Mouse (Mus musculus): ENCODE measurements at regions not wholly inside any gene's neighbourhood (a gene's known extent, or its start where the extent isn't known, plus 50 kb on each side); places are given as distances from the start of the nearest gene placed in this dataset.

GRCm38 (mm10) chr16:9485291-9485690, 510.1 kb downstream of the Grin2a start:
- H3K4me1 ChIP-seq (ENCODE audit: control insufficient read depth, insufficient read depth, low read length), result no peaks in the 10 kb centered on the region
- no peak for TF ChIP-seq POLR2A (IDR thresholded peaks at IDR 0.05; ENCODE audit: borderline replicate concordance, extremely low read depth, insufficient read depth, insufficient read length)
- no peak overlapping the region for H3K4me3 ChIP-seq (replicated peaks; ENCODE audit: low read length)
- no peaks in the 10 kb centered on the region for H3K27me3 ChIP-seq (ENCODE audit: control insufficient read depth, insufficient read depth, low read length)
- DNase-seq (ENCODE audit: low spot score) (no peak), ATAC-seq (ENCODE audit: low FRiP score, low read depth) (no peak)
- no peak overlapping the region for H3K9ac ChIP-seq (ENCODE audit: low read depth, low read length, severe bottlenecking)
- H3K27ac ChIP-seq (replicated peaks; ENCODE audit: low read depth, low read length), result no peak overlapping the region
- H3K9me3 ChIP-seq (ENCODE audit: control insufficient read depth, low read length), result no peaks in the 10 kb centered on the region
- no peak overlapping the region for H3K4me2 ChIP-seq (replicated peaks; ENCODE audit: low read depth, low read length, severe bottlenecking)
- 48% methylated on average over 1 of the region's 1 CpGs for WGBS
- H3K36me3 ChIP-seq (ENCODE audit: control insufficient read depth, insufficient read depth, low read length), result no peaks in the 10 kb centered on the region

GRCm38 (mm10) chr16:9498301-9498700, 497.1 kb downstream of the Grin2a start:
- H3K4me2 ChIP-seq (replicated peaks; ENCODE audit: low read depth, low read length, severe bottlenecking), result no peak overlapping the region
- no peak for TF ChIP-seq POLR2A (IDR thresholded peaks at IDR 0.05; ENCODE audit: borderline replicate concordance, extremely low read depth, insufficient read depth, insufficient read length)
- H3K9me3 ChIP-seq (ENCODE audit: control insufficient read depth, low read length), result no peaks in the 10 kb centered on the region
- DNase-seq (ENCODE audit: low spot score) (no peak), ATAC-seq (ENCODE audit: low FRiP score, low read depth) (no peak)
- no peaks in the 10 kb centered on the region for H3K4me1 ChIP-seq (ENCODE audit: control insufficient read depth, insufficient read depth, low read length)
- no peak overlapping the region for H3K4me3 ChIP-seq (replicated peaks; ENCODE audit: low read length)
- H3K36me3 ChIP-seq (ENCODE audit: control insufficient read depth, insufficient read depth, low read length), result no peaks in the 10 kb centered on the region
- H3K27ac ChIP-seq (replicated peaks; ENCODE audit: low read depth, low read length), result no peak overlapping the region
- H3K9ac ChIP-seq (ENCODE audit: low read depth, low read length, severe bottlenecking), result no peak overlapping the region
- H3K27me3 ChIP-seq (ENCODE audit: control insufficient read depth, insufficient read depth, low read length), result no peaks in the 10 kb centered on the region
- WGBS, result 26% methylated on average over 2 of the region's 2 CpGs

GRCm38 (mm10) chr16:9501713-9502112, 493.6 kb downstream of the Grin2a start:
- ATAC-seq (ENCODE audit: low FRiP score, low read depth), result no peak; the same call in 1 of the 2 replicates
- H3K36me3 ChIP-seq (ENCODE audit: control insufficient read depth, insufficient read depth, low read length), result no peaks in the 10 kb centered on the region
- DNase-seq (ENCODE audit: low spot score), result peak; percentile 66

GRCm38 (mm10) chr16:9509666-9510065, 485.7 kb downstream of the Grin2a start:
- Histone ChIP-seq H3K27me3 (ENCODE audit: control insufficient read depth, insufficient read depth, low read length) (no peaks in the 10 kb centered on the region), H3K4me2 (replicated peaks; ENCODE audit: low read depth, low read length, severe bottlenecking) (no peak overlapping the region), H3K27ac (replicated peaks; ENCODE audit: low read depth, low read length) (no peak overlapping the region), H3K4me3 (replicated peaks; ENCODE audit: low read length) (no peak overlapping the region), H3K9me3 (ENCODE audit: control insufficient read depth, low read length) (no peaks in the 10 kb centered on the region), H3K36me3 (ENCODE audit: control insufficient read depth, insufficient read depth, low read length) (no peaks in the 10 kb centered on the region), H3K9ac (ENCODE audit: low read depth, low read length, severe bottlenecking) (no peak overlapping the region), H3K4me1 (ENCODE audit: control insufficient read depth, insufficient read depth, low read length) (no peaks in the 10 kb centered on the region)
- no peak for TF ChIP-seq POLR2A (IDR thresholded peaks at IDR 0.05; ENCODE audit: borderline replicate concordance, extremely low read depth, insufficient read depth, insufficient read length)
- DNase-seq (ENCODE audit: low spot score), result no peak
- 76% methylated on average over 1 of the region's 1 CpGs for WGBS
- no peak for ATAC-seq (ENCODE audit: low FRiP score, low read depth)

More at GRCm38 (mm10) chr16:9501713-9502112, 493.6 kb downstream of the Grin2a start:
- H3K4me3 ChIP-seq (replicated peaks; ENCODE audit: low read length), result no peak overlapping the region
- H3K4me2 ChIP-seq (replicated peaks; ENCODE audit: low read depth, low read length, severe bottlenecking), result no peak overlapping the region
- no peak overlapping the region for H3K9ac ChIP-seq (ENCODE audit: low read depth, low read length, severe bottlenecking)
- H3K27ac ChIP-seq (replicated peaks; ENCODE audit: low read depth, low read length), result no peak overlapping the region
- H3K9me3 ChIP-seq (ENCODE audit: control insufficient read depth, low read length), result no peaks in the 10 kb centered on the region
- no peaks in the 10 kb centered on the region for H3K27me3 ChIP-seq (ENCODE audit: control insufficient read depth, insufficient read depth, low read length)
- WGBS, result 16% methylated on average over 4 of the region's 4 CpGs
- no peak for TF ChIP-seq POLR2A (IDR thresholded peaks at IDR 0.05; ENCODE audit: borderline replicate concordance, extremely low read depth, insufficient read depth, insufficient read length)
- no peaks in the 10 kb centered on the region for H3K4me1 ChIP-seq (ENCODE audit: control insufficient read depth, insufficient read depth, low read length)

- Histone ChIP-seq H3K4me2 (replicated peaks; ENCODE audit: low read depth, low read length, severe bottlenecking) (no peak overlapping the region), H3K4me3 (replicated peaks; ENCODE audit: low read length) (no peak overlapping the region), H3K4me1 (ENCODE audit: control insufficient read depth, insufficient read depth, low read length) (no peaks in the 10 kb centered on the region), H3K27me3 (ENCODE audit: control insufficient read depth, insufficient read depth, low read length) (no peaks in the 10 kb centered on the region), H3K9me3 (ENCODE audit: control insufficient read depth, low read length) (no peaks in the 10 kb centered on the region), H3K27ac (replicated peaks; ENCODE audit: low read depth, low read length) (no peak overlapping the region), H3K9ac (ENCODE audit: low read depth, low read length, severe bottlenecking) (no peak overlapping the region), H3K36me3 (ENCODE audit: control insufficient read depth, insufficient read depth, low read length) (no peaks in the 10 kb centered on the region)
- no peak for ATAC-seq (ENCODE audit: low FRiP score, low read depth)
- no peak for TF ChIP-seq POLR2A (IDR thresholded peaks at IDR 0.05; ENCODE audit: borderline replicate concordance, extremely low read depth, insufficient read depth, insufficient read length)
- no peak for DNase-seq (ENCODE audit: low spot score)
- 51% methylated on average over 4 of the region's 4 CpGs for WGBS
These were observed 480.8 kb downstream of the Grin2a start for GRCm38 (mm10) chr16:9514538-9514937.

Measured in limb, embryonic 14.5 days (tissue).